Mouse (Mus musculus) cerebellum, postnatal 4 days (tissue): ENCODE results near the gene Cst8.
A peak's percentile ranks its signal among the peaks of the same experiment; 100 is the strongest.
"Not testable (repeated sequence)": the region's sequence is repeated elsewhere in the genome, so short reads cannot be mapped to it uniquely, and the experiment has no call there.

ENCODE experiments used
- DNase-seq, 2 experiments: peaks; one replicate each; pipeline ENCODE4 v3.0.0; 2022; ENCODE audit warnings: low spot score in 2 of 2, mixed read lengths in 1 of 2

Gene Cst8

DNA sequence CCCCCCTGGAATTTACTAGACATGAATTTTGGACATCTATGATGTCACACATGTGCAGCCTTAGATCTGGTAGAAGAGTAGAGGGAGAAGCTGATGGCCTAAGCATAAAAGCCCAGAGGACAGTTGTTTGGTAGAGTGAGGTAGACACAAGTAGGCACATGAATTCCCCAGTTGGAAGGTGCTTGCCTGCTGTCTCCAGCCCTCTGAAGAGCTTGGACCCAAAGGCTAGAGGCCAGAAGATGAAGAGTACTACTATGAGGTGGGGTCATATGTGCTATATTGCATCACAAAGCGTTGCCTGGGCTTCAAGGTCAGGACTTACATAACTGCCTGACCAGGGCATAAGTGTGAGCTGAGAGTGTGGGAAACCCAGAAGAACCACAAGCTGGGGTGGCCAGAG lies at the start of gene Cst8:
Gene Cst8 (plus strand): TSS at position 301 of the 400 bp plus-strand sequence.
- no peak for DNase-seq

DNA sequence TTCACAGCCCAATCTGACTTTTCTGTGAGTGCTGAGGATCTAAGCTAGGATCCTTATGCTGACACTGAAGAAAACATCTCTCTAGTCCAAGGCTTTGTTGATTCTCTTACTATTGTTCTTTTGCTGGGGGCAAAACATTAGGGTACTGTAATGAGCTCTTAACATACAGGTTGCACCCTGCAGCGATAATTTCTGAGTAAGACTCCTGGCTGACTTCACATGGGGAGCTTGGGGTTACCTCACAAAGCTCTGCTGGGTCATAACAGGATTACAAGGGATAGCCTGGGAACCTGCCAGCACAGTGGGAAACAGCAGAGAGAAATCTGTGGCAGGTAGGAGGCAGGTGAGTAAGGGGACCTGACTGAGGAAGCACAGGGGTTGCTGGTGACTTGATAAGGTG lies 48.5 kb upstream of the Cst8 start, which contains the start of gene Cstl1:
Gene Cstl1 (plus strand): TSS at position 301 of the 400 bp plus-strand sequence.
- no peak for DNase-seq

DNA sequence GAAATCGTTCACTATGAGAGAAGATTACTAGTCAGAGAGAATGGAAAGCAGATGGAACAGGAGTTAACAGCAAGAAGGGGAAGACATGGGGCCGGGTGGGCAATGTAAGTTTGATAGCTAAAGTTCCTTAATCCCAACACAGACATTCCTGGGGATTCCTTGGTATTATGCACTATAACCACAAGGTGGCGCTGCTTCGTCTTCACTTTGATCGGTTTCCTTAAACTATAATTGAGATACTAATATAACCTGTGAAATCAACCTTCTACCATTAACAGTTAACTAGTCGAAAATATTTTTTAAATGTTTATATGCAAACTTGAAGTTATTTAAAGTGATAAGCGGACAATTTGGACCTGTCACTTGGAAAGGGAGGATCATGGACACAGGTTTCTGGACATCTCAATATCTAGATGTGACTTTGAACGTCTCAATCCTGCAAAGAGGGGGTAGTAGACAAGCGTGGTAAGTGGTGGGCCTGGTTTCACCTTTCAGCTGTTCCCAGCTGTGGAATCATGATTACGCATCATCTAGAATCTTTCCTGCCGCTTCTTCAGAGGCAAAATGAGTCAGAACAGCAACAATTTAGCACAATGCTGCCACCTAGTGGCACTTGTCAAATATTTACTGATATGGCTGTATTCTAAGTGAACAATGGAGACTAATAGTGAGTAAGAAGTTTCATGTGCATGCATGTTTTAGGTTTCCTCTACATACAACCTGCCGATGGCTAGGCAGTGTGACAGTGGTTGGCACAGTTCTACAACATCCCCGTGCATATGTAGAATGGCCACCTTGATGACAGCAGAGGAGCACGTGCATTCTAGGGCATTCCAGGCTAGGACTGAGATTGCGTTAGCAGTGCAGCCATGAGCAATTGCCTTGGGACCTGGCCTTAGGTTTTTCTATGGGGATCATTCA lies 46.4 kb upstream of the Cst8 start:
- peak; percentile 42 to 63 for DNase-seq

DNA sequence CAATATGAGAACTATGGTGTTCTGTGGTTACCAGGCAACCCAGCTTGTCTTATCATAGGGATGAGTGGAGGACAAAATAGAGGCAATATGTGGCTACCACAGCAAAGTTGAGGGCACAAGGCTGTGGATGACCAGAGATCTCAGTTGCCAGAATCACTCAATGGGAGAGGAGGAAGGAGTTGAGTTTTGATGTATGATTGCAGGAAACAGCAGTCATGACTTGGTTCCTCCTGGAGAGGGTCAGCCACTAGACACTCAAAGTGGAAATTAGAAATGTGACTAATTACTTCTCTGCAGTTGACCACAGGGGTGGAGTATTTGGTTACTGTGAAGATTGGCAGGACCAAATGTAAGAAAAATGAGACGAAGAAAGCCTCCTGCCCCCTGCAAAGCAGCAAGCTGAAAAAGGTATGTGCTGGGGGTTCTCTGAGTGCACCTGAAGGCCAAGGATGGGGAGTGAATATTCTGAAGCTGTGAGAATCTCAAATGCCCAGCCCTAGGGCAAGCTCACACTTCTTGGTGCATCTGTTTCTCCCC lies 44.2 kb upstream of the Cst8 start:
- no peak for DNase-seq

DNA sequence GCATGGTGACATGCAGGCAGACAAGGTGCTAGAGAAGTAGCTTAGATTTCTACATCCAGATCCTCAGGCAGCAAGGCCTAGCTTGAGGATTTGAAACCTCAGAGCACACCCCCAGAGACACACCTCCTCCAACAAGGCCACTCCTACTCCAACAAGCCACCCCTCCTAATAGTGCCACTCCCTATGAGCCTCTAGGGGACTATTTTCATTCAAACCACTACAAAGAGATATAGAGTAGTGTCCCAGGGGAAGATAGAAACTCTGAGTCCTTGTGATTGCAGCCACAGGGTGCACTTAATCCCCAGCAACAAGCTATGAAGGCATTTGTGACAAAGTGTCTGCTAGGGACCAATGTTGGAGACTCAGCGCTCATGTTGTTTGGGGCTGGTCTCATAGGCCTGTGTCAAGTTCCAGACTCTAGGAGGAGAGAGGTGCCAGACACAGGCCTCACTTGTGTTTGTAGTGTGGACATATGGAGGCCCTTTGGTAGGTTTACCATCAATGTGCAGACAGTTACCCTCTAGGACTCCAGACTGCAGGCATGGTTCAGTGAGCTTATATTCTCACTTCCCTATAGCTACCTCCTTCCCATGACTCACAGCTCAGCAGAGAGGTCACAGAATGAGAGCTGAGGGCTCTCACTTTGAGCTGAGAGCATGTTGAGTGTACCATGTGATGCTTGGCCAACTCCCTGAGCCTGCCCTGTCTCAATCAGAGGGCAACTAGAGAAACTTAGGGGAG lies 34.8 kb upstream of the Cst8 start:
- DNase-seq: no peak

DNA sequence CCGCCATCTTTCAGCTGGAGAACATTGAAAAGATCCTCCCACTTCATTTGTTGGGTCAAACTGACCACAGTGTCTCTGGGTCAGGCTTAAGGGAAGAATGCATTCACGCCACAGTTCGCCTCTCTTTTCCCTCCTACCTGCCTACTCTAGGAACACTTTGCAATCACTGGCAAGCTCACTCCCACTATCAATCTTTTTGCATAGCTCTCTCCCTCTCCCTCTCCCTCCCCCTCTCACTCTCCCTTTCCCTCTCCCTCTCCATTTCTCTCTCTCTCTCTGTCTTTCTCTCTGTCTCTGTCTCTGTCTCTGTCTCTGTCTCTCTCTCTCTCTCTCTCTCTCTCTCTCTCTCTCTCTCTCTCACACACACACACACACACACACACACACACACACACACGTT lies 27.2 kb upstream of the Cst8 start, which contains the start of gene Cst11:
Gene Cst11 (minus strand): TSS at position 101 of the 400 bp plus-strand sequence.
- DNase-seq: not testable (repeated sequence)

DNA sequence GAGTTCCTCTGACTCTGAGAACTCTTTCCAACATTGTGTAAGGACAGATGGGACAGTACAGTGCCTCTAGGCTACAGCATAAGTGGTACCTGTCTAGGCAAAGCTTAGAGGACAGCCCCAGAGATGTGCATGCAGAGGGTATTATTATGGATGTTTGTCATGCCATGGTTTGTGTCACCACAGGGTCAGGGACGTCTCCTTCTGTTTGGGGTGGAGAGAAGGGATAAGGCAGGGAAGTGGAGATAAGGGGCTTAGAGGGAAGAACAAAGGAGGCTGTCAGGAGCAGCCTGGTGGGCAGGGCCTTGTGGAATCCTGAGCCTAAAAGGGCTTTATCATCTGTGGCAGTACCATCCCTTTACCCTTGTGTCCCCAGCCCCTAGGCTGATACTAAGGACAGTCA lies 16.9 kb upstream of the Cst8 start, which contains the start of gene 8030411F24Rik:
Gene 8030411F24Rik (plus strand): TSS at position 301 of the 400 bp plus-strand sequence.
- DNase-seq: no peak

DNA sequence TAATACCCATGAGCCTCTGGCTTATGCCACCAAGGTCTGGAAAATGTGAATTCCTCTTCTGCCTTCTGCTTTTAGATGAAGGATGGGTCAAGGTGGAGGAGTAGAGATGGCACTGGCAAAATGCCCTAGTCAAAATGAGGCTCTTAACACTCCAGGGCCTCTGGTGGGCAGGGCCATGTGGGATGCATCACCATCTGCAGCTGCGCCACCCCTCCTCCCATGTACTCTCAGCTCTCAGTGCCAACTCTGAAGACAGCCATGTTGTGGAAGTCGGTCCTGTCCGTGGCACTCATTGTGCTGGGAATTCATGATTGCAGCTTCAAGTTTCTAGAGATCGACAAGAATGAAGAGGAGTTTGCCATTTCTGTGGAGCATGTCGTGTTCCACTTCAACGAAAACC lies 9.4 kb upstream of the Cst8 start, which contains the start of gene Cst12:
Gene Cst12 (plus strand): TSS at position 220 of the 400 bp plus-strand sequence.
- DNase-seq: no peak

DNA sequence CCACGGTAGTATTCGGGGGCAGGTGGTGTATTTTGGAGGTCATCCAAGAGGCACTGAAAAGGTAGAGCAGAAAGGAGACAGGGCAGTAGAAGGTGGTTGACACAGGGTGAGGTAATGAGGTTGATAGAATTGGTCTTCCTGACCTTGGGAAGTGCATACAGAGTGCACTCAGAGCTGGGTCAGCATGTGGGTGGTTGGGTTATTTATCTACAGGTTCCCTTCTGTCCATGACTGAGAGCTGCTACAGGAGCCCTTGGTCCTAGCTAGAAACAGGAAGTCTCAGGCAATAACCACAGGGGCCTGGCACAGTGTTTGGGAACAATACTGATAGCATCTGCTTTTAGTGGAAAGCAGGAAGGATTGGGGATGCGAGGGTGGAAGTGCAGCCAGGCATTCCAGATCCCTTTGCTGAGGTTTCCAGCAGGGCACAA lies 2.9 kb downstream of the Cst8 start:
- DNase-seq: peak in 1 of 2 experiments; percentile 4

DNA sequence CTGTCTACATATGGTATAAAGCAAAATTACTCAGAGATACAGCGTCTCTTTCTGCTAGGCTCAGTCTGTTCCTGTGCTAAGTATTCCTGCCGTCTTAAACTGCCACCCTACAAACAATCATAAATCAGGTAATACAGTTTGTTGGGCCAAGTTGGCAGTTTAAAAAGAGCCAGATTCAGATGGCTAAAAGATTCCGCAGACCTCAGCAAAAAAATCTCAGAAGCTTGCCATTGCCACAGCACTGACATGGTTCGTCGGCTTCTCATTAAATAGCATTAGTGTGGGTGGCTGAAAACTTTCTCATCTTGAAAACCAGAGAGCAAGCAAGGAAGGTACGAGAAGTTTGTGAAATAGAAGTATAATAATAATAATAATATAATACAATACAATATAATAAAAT lies 8.1 kb downstream of the Cst8 start:
- no peak for DNase-seq

DNA sequence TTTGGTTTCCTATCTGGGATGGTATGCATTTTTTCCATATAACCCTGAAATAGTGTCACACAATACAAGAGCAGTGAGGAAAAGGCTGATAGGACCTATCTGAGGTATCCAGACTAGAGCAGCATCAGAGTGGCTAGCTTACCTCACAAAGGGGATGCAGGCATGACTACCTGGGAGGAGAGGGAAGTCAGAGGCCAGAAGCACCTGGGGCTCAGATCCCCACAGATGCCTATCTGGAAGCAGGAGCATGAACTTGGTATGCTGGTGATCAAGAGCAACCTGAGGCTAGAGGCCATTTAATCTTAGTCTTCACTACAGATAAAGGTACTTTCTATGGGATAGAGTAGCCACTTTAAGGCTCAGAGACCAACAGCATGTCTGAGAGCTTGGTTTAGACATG lies 21.3 kb downstream of the Cst8 start, which contains the start of gene Cst13:
Gene Cst13 (plus strand): TSS at position 173 of the 400 bp plus-strand sequence.
- no peak for DNase-seq

DNA sequence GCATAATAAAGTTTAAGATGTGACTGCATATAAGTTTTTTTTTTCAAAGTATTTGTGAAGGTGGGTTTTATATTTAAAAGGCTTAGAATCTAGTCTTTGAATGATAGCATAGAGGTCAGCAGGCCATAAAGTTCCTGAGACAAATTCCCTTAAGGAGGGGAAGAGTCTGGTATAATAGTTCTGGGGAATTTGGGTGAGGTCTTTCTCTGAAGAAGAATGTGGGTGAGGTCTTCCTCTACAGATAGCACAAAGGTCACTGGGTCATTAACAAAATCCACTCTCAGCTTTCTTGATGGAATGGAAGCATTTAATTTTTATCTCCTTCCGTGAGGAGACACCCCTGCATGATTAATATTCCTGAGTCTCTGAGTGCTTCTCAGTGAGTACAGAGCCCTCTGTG lies 27.4 kb downstream of the Cst8 start:
- no peak for DNase-seq

DNA sequence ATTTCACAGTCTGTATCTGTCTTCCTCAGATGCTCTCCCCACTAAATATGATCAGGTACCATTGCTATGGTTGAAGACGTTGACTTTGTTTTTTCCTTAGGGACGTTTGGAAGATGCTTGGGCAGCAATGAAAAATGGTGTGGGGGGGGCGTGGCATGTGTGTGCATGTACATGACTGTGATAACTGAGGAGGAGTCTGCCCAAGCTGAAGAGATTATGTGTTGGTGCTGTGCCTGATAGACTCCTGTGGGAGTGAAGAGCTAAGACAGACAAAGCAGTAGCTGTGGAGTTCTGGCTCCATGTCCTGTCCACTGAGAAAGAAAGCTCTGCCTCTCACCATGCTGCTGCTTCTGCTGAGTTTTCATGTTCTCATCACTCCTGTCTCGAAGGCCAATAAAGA lies 36.3 kb downstream of the Cst8 start, which contains the start of gene Cst9:
Gene Cst9 (plus strand): TSS at position 236 of the 400 bp plus-strand sequence.
- no peak for DNase-seq

DNA sequence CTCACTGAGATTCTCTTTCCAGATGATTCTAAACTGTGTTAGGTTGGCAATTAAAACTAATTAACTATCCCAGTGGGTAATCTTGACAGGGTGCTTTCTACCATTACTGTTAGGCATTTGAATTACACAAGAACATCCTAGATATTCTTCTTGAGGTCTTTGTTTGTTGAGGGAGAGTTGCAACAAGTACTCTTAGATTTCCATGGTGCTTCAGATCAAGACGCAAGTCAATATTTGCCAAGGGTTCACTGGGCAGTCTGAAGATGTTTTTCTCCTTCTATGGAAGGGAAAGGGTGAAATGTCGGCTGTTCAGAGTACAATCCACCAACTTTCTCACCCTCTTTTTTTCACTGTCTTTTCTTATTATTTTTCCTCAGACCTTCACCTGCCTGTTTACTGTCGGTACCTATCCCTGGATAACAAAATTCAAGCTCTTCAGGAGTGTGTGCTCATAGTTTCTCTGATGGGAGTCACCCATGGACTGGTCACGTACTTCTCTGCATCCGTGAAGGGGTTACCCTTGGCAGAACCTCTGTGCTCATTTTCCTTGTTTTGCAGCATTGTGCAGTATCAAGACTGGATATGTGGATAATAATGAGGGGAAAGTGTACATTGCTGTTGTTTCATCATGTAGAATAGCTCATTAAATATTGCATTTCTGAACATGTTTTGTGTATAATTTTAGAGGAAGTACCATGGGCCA lies 39.6 kb downstream of the Cst8 start:
- DNase-seq: no peak

DNA sequence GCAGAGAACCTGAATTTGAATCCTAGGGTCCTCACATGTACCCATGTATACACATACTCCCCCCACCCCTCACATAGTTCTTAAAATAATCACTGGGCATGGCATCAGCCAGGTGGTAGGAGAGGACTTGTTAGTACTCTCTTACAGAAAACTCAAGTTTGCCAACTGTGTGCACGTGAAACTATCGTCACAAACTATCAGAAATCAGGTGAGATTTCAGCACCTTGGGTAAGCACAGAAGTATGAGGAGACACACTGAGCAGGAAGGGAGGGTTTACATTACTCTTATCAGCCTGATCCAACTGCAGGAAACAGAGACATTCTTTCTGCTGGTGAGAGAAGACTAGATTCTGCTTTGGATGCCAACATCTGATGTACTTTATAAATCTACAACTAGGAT lies 40.6 kb downstream of the Cst8 start:
- no peak for DNase-seq

DNA sequence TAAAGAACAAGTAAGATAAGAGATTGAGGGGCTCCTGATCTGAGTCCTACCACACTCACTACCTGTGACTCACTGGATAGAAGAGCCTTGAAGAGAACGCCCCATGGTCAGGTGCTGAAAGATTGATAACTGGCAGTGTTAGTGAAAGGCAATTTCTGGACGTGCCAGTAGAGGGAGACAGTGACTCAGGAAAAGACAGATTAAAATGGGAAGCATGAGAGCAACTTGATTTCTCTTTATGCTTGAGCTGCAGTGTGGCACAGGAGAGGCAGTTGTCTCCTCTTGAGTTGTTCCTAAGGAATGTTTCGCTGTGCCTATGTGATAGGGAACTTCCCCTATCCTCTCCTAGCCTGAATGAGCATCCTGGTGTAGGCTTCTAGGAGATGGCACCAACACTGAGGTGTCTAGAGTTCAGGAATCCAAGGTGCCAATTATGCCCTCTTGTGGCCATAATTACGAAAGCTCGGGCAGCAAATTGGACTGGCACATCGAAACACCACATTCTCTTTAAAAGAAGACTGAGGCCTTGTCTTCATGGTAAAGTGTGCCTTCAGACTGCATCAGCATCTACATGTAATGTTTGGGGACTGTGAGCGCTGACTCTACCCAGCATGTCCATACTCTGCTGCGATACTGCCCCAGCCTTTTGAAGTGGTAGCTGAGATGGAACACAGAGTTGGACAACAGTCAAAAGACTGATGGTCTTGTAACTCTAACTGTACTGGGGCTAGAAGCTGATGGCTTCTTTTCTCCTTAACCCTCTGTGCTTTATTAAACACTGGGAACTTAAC lies 52.7 kb downstream of the Cst8 start:
- peak; percentile 54 to 79 for DNase-seq
